26 mouse cellular contexts compared by ENCODE assay signal in genomic region chr12:71456900-71457299, GRCm38 (mm10).
DNase-seq lines count a peak whose midpoint lies in the region; ATAC-seq lines count a peak whose summit lies in the region.
"Had no signal": no experiment of that assay in that cellular context is flagged by ENCODE, and none has a peak within 500 bp of the region (broad histone marks: within the 10 kb centered on the region; RNA-seq: fewer than 3 reads in every experiment).

No protein-coding gene starts in this region.

- WGBS in embryonic facial prominence, embryonic 14.5 days = 63% methylated on average over 6 of the region's 6 CpGs
- WGBS in embryonic facial prominence, embryonic 10.5 days = 85% methylated on average over 6 of the region's 6 CpGs
- 60% methylated on average over 6 of the region's 6 CpGs for WGBS in kidney, embryonic 14.5 days
- WGBS in lung, embryonic 16.5 days = 57% methylated on average over 6 of the region's 6 CpGs

- no peak overlapping the region for H3K27ac ChIP-seq in embryonic facial prominence, embryonic 14.5 days (replicated peaks; ENCODE audit: low read depth, low read length)
- no peak overlapping the region for H3K27ac ChIP-seq in embryonic facial prominence, embryonic 10.5 days (replicated peaks)
- 0 out of 2 replicates have a peak overlapping the region, but pooled peaks have one; percentile 13 for H3K27ac ChIP-seq in kidney, embryonic 14.5 days (ENCODE audit: low read depth, low read length)
- no peak overlapping the region for H3K27ac ChIP-seq in lung, embryonic 16.5 days (ENCODE audit: low read length)
- H3K27ac ChIP-seq: embryonic facial prominence, embryonic 15.5 days; gastrocnemius, adult 2 months; hindbrain, embryonic 14.5 days had no signal

- no peak overlapping the region for H3K4me2 ChIP-seq in embryonic facial prominence, embryonic 14.5 days (ENCODE audit: low read depth, low read length)
- H3K4me2 ChIP-seq in kidney, embryonic 14.5 days (replicated peaks; ENCODE audit: low read depth, low read length) = no peak overlapping the region
- H3K4me2 ChIP-seq in lung, embryonic 16.5 days (ENCODE audit: low read depth, low read length) = no peak overlapping the region
- H3K4me2 ChIP-seq: embryonic facial prominence, embryonic 15.5 days; heart, embryonic 11.5 days; hindbrain, embryonic 14.5 days had no signal

- ATAC-seq in embryonic facial prominence, embryonic 14.5 days (ENCODE audit: low read depth) = no peak
- ATAC-seq in kidney, embryonic 14.5 days (ENCODE audit: low FRiP score, low TSS enrichment) = no peak
- peak; percentile 70 for ATAC-seq in lung, embryonic 16.5 days (ENCODE audit: low read depth)
- ATAC-seq: activated CD4-positive, CD25-positive, alpha-beta regulatory T cell, adult 4 months; forebrain, embryonic 14.5 days; forebrain, postnatal 0 days had no signal

- H3K9me3 ChIP-seq in embryonic facial prominence, embryonic 14.5 days (ENCODE audit: control insufficient read depth, low read length) = no peaks in the 10 kb centered on the region
- no peaks in the 10 kb centered on the region for H3K9me3 ChIP-seq in embryonic facial prominence, embryonic 10.5 days
- H3K9me3 ChIP-seq in kidney, embryonic 14.5 days (ENCODE audit: control insufficient read depth, low read length) = no peaks in the 10 kb centered on the region
- no peaks in the 10 kb centered on the region for H3K9me3 ChIP-seq in lung, embryonic 16.5 days (ENCODE audit: control insufficient read depth, low read length)
- H3K9me3 ChIP-seq: embryonic facial prominence, embryonic 15.5 days had no signal

- no peaks in the 10 kb centered on the region for H3K36me3 ChIP-seq in embryonic facial prominence, embryonic 14.5 days (ENCODE audit: control insufficient read depth, insufficient read depth, low read length)
- H3K36me3 ChIP-seq in embryonic facial prominence, embryonic 10.5 days (replicated peaks) = no peaks in the 10 kb centered on the region
- no peaks in the 10 kb centered on the region for H3K36me3 ChIP-seq in kidney, embryonic 14.5 days (ENCODE audit: control insufficient read depth, insufficient read depth, low read length)
- no peaks in the 10 kb centered on the region for H3K36me3 ChIP-seq in lung, embryonic 16.5 days (ENCODE audit: control insufficient read depth, insufficient read depth, low read length)
- H3K36me3 ChIP-seq: embryonic facial prominence, embryonic 15.5 days had no signal

- peaks cover 15% of the 10 kb centered on the region; the same call in 1 of the 2 replicates for H3K4me1 ChIP-seq in embryonic facial prominence, embryonic 14.5 days (ENCODE audit: control insufficient read depth, insufficient read depth, low read length)
- H3K4me1 ChIP-seq in embryonic facial prominence, embryonic 10.5 days = 0 out of 2 replicates have a peak, but pooled peaks cover 12% of the 10 kb centered on the region
- 0 out of 2 replicates have a peak, but pooled peaks cover 2% of the 10 kb centered on the region for H3K4me1 ChIP-seq in kidney, embryonic 14.5 days (ENCODE audit: control insufficient read depth, insufficient read depth, low read length)
- H3K4me1 ChIP-seq in lung, embryonic 16.5 days (replicated peaks; ENCODE audit: control insufficient read depth, insufficient read depth, low read length) = peaks cover 23% of the 10 kb centered on the region

- DNase-seq in embryonic facial prominence, embryonic 14.5 days (ENCODE audit: low spot score) = peak; percentile 31
- DNase-seq in embryonic facial prominence, embryonic 10.5 days (ENCODE audit: low spot score) = no peak
- no peak for DNase-seq in kidney, adult 9 months
- DNase-seq in kidney, postnatal 14 days = peak; percentile 36
- no peak for DNase-seq in kidney, adult 18-20 months
- no peak for DNase-seq in lung, adult 18-20 months
- DNase-seq: adrenal gland, adult 8-10 months; adrenal gland, postnatal 25 days; cerebellum, adult 11-12 months; cerebellum, adult 8-10 months; cerebellum, postnatal 10 days; cerebellum, postnatal 36 days; embryo, embryonic 11 days; forebrain, postnatal 0 days; gastrocnemius, adult 2 months; gastrocnemius, postnatal 14 days; heart, adult 11 months; heart, postnatal 10 days; heart, postnatal 4 days had no signal

- no peak overlapping the region for H3K4me3 ChIP-seq in embryonic facial prominence, embryonic 14.5 days (ENCODE audit: low read depth, low read length)
- H3K4me3 ChIP-seq in embryonic facial prominence, embryonic 10.5 days = no peak overlapping the region
- no peak overlapping the region for H3K4me3 ChIP-seq in kidney, embryonic 14.5 days (ENCODE audit: low read length)
- no peak overlapping the region for H3K4me3 ChIP-seq in lung, embryonic 16.5 days (ENCODE audit: low read length)
- H3K4me3 ChIP-seq: embryonic facial prominence, embryonic 15.5 days; gastrocnemius, adult 2 months had no signal

- no peaks in the 10 kb centered on the region for H3K27me3 ChIP-seq in embryonic facial prominence, embryonic 14.5 days (replicated peaks; ENCODE audit: control insufficient read depth, insufficient read depth, low read length)
- H3K27me3 ChIP-seq in embryonic facial prominence, embryonic 10.5 days (replicated peaks; ENCODE audit: low read depth, poor library complexity, severe bottlenecking) = no peaks in the 10 kb centered on the region
- H3K27me3 ChIP-seq in kidney, embryonic 14.5 days (ENCODE audit: control insufficient read depth, insufficient read depth, low read length) = no peaks in the 10 kb centered on the region
- H3K27me3 ChIP-seq in lung, embryonic 16.5 days (ENCODE audit: control insufficient read depth, insufficient read depth, low read depth, low read length) = no peaks in the 10 kb centered on the region; the same call in 1 of the 2 replicates

- no peak overlapping the region for H3K9ac ChIP-seq in embryonic facial prominence, embryonic 14.5 days (ENCODE audit: low read depth, low read length)
- H3K9ac ChIP-seq in kidney, embryonic 14.5 days (ENCODE audit: low read depth, low read length) = no peak overlapping the region
- no peak overlapping the region for H3K9ac ChIP-seq in lung, embryonic 16.5 days (ENCODE audit: low read length)
- H3K9ac ChIP-seq: embryonic facial prominence, embryonic 15.5 days; forebrain, postnatal 0 days; hindbrain, embryonic 14.5 days had no signal

Comparison
In these comparisons a context has a peak if more than half of its experiments do, and no peak if none do; other contexts are left out.
1. DNase-seq: peak in embryonic facial prominence, embryonic 14.5 days (single experiment) and kidney, postnatal 14 days (single experiment); none in embryonic facial prominence, embryonic 10.5 days (single experiment), kidney, adult 9 months (single experiment), kidney, adult 18-20 months (single experiment) and lung, adult 18-20 months (0 of 2).